Mouse (Mus musculus): ENCODE results near the gene Abhd6.

The Abhd6 gene

GRCm38 (mm10) chr14:8062537-8063301 is 60.0 kb downstream of the Abhd6 start:
- DNase-seq (ENCODE audit: low read depth): no peak

- DNase-seq (ENCODE audit: low read depth): no peak
Observed at GRCm38 (mm10) chr14:8063835-8064785, 61.4 kb downstream of the Abhd6 start.

DNA sequence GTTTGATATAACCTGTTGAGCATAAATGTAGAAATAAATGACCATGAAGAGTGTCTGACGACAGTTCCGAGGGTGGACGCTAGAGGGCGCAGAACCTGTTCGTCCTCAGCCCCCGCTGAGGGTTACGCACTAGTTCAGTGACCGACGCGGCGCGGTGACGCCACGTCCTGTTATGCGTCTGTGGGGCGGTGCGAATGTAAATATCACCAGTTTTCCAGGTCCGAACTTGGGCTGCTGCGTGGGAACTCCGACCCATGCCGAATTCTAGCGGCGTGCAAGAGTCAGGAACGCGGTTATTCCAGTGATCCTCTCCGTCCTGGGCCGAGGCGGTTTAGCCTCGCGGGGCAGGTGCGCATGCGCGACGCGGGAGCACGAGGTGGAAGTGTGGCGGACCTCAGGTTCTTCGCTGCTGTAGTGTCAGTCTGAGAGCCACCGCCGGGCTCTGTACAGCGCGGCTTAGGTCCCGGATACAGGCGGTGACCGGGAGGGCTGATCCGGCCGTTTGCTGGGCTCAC is 77.5 kb downstream of the Abhd6 start, which contains the start of gene Rpp14:
Rpp14 (plus strand) TSS at position 203 of the 515 bp plus-strand sequence.
- peak; percentile 94 for DNase-seq (ENCODE audit: low read depth)

GRCm38 (mm10) chr14:8080718-8081117 is 78.0 kb downstream of the Abhd6 start:
- DNase-seq (ENCODE audit: low read depth): no peak

GRCm38 (mm10) chr14:8082949-8083348 is 80.2 kb downstream of the Abhd6 start:
- no peak for DNase-seq (ENCODE audit: low read depth)

GRCm38 (mm10) chr14:8089016-8089415 is 86.3 kb downstream of the Abhd6 start:
- DNase-seq (ENCODE audit: low read depth): no peak

GRCm38 (mm10) chr14:8092573-8092972 is 89.9 kb downstream of the Abhd6 start:
- DNase-seq (ENCODE audit: low read depth): no peak

DNA sequence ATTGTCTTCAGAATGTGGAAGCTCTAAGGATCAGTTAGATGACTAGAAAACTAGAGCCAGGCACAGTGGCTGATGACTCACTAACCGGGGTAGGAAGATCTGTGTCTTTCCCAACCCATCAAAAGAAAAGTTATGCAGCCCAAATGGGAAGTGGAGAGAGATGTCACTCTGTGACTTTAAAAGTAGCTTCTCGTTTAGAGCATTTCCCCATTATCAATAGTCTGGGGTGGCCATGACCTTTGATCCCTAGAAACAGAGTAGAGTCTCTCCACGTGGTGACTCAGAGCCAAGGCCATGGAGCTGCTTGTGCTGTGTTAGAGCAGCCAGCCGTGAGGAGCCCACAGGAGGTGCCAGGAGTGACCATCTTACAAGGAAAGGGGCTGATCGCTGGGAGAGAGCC is 90.7 kb downstream of the Abhd6 start:
- no peak for DNase-seq (ENCODE audit: low read depth)

DNA sequence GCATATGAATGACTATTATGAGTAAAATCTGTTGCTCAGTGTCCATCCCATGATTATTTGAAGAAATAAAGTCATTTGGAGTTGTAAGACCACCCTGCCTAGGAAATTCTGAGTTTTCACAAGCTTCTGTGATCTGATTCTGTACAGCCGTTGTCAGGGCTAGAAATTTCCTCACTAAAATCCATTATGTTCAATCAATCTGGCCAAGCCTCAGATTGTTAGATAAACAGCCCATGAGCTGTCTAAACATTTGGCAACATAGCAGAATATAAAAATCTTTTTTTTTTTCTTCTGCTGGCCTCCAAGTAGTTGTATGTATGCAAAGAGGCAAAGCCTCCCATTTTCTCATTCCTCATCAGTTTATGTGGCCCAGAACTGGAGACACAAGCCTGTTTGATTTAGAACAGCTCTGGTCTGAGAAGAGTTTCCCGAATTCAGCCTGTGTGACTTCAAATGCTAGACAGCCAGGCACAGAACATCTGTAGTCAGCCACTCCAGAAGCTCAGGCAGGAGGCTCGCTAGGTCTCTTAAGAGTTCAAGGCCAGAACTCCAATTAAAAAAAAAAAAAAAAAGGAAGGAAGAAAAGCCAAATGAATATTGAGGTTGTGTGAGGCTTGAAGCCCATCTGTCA is 92.3 kb downstream of the Abhd6 start:
- no peak for DNase-seq (ENCODE audit: low read depth)

- no peak for DNase-seq (ENCODE audit: low read depth)
Observed at GRCm38 (mm10) chr14:8095562-8095950, 92.9 kb downstream of the Abhd6 start.

GRCm38 (mm10) chr14:8097978-8098686 is 95.4 kb downstream of the Abhd6 start, which contains the start of gene Pxk:
Gene Pxk, plus strand, starts transcription at chr14:8098211.
- DNase-seq (ENCODE audit: low read depth): peak; percentile 81

DNA sequence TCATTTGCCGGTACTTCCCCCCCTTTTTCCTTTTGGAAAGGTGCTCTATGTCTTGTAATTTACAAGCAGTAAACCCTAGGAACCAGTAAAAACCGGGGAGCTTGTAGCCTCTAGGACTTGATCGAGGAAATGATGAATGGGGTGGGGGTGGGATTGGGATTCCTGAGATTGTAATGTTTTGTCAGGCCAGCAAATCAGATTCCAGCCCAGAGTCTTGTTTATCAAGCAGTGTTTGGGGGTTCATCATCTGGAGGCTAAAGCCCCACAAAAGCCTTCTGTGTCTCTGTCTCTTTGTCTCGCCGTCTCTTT is 95.9 kb downstream of the Abhd6 start:
- no peak for DNase-seq (ENCODE audit: low read depth)

DNA sequence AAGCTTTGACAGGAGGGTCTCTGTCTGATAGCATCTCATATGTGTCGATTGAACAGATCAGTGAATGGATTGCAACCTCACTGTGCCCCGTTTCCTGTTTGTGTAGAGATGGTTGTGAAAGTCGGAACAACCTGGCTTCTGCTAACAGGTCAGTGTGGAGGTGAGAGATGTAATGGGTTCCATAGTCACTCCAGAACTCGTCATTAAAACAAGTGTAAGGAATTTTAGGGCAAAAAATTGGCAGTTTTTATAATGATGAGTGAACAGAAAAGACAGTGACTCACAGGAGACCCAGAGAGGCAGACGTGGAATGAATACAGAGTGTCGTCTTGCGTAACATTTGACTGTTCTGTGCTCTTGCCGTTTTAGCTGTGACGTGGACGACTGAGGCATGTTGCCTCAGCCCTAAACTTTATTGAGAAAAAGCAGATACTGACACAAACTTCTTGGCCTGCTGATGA is 96.9 kb downstream of the Abhd6 start:
- DNase-seq (ENCODE audit: low read depth): no peak

- DNase-seq (ENCODE audit: low read depth): no peak
Observed at GRCm38 (mm10) chr14:8101886-8102285, 99.2 kb downstream of the Abhd6 start.

GRCm38 (mm10) chr14:8102676-8103075 is 100.0 kb downstream of the Abhd6 start:
- no peak for DNase-seq (ENCODE audit: low read depth)

Measured in c-Kit-positive CD71-positive TER-119-negative erythroid progenitor cells, embryonic 14.5 days (primary cell).